Mouse (Mus musculus) heart, postnatal 36 days (tissue): ENCODE data around the gene Nr1h4. TPM values are rescaled to one million over a fixed set of nuclear protein-coding genes. Genes with fewer than 3 reads are reported as not detected.

Experiments used
- DNase-seq, 2 experiments: peaks; one replicate each; pipeline ENCODE4 v3.0.0; 2021 to 2022
- intact Hi-C: fragments of 180-260 bp; cut with DNase I; formaldehyde crosslinking; loops from one replicate; pipeline ENCODE4 v1.15.1; 2025
- total RNA-seq, 2 experiments: library from RNA; stranded (reverse); gene quantifications; 2 replicates each; pipeline ENCODE4 v1.2.3; 2021

Gene Nr1h4
- total RNA-seq, 2 experiments from 2014 or later: 0.43 to 0.64 TPM

DNA sequence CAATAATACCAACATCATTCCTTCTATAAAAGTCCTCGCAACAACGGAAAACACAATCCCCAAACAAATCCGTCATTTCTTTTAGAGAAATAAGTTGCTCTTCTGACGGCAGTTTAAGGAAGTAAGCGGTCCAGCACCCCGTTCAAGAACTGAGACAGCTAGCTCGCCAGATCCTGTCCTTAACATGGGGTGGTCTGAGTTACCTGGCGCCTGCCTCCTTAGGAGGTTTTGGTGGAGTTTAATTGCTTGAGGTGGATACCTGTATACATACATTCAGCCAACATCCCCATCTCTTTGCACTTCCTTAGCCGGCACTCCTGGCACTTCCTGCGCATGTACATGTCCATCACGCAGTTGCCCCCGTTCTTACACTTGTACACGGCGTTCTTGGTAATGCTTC is 50.3 kb downstream of the Nr1h4 start:
- intact Hi-C loops: no loop called here

GRCm38 (mm10) chr10:89482142-89482681 is 51.2 kb downstream of the Nr1h4 start:
- DNase-seq: no peak
- intact Hi-C loops: no loop called here

More for the DNA sequence above, 50.3 kb downstream of the Nr1h4 start:
- DNase-seq: no peak

GRCm38 (mm10) chr10:89481638-89482037 is 51.7 kb downstream of the Nr1h4 start:
- DNase-seq: no peak
- intact Hi-C loops: no loop called here

DNA sequence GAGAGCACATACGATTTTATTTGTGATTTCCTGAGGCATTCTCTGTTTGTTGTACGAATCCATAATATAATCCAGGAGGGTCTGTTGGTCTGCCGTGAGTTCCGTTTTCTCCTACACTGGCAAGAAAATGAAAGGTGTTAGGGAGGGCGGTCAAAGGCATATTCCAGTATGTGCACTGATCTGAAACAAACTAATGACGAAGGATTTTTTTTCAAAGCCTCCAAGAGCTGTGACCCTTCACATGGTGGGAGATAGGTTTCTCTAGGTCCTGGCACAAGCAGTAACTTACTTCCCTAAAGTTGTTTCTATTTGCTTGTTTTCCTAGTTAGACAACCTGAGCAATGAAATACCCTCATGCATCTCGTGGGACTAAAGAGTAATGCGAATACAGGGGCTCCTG is 54.6 kb downstream of the Nr1h4 start:
- no peak for DNase-seq
- intact Hi-C loops: no loop called here

- intact Hi-C loops: no loop called here
- DNase-seq: no peak
Measured at GRCm38 (mm10) chr10:89470596-89471353, 62.6 kb downstream of the Nr1h4 start.

DNA sequence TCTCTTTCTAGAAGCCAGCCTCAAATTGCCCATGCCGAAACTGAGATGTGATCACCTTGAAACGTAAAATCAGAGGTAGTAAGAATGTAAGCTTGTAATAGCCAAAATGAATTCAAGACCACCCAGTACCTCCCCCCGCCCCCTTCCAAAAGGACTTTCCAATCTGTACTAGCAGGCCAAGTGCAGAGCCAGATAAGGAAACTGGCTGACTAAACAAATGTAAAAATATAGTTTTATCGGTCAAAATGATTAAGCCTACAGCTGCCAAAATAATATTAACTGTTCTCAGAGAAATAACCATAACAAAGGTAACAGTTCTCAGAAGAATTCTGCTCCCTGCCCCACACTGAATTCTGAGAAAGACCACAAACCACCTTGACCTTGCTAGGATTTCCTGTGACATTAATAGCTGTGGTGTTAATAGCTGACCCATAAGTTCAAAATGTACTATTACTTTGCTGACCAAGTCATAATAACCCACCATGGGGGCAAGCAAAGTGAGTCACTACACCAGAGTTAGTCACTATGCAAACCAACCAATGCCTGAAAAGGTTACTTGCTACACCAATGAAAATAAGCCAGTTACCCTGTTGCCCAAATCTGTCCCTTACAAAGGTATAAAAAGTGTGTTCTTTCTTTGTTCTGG is 68.5 kb downstream of the Nr1h4 start:
- no peak for DNase-seq
- intact Hi-C loops: loop anchor here (5.0 to 10.0 kb wide), 2 partner anchors 357 to 580 kb away; no protein-coding TSS in a partner anchor

DNA sequence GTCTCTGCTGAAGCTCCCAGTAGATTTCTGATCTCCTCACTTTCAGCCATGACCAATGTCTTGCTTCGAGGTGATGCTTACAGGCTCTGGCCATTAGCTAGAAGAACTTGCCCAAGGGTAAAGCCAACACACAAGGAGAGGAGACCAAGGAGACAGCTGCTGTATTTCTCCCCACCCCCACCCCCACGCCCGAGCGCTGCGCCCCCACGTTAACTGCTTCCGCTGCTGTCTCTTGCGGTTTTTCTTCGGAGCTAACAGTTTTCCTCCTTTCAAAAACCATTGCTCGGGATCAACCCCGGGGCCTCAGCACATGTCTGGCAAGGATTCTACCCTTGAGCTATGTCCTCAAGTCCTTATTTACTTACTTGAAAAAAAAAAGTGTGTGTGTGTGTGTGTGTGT is 70.5 kb downstream of the Nr1h4 start:
- DNase-seq: no peak
- intact Hi-C loops: loop anchor here (1.0 to 10.0 kb wide), 3 partner anchors 167 to 582 kb away; no protein-coding TSS in a partner anchor

- peak; percentile 74 to 75 for DNase-seq
- intact Hi-C loops: loop anchor here (1.0 to 10.0 kb wide), 3 partner anchors 168 to 583 kb away; no protein-coding TSS in a partner anchor
Measured at GRCm38 (mm10) chr10:89461856-89462507, 71.4 kb downstream of the Nr1h4 start.

GRCm38 (mm10) chr10:89460972-89461371 is 72.4 kb downstream of the Nr1h4 start:
- no peak for DNase-seq
- intact Hi-C loops: loop anchor here (5.0 to 10.0 kb wide), 2 partner anchors 361 to 584 kb away; no protein-coding TSS in a partner anchor

DNA sequence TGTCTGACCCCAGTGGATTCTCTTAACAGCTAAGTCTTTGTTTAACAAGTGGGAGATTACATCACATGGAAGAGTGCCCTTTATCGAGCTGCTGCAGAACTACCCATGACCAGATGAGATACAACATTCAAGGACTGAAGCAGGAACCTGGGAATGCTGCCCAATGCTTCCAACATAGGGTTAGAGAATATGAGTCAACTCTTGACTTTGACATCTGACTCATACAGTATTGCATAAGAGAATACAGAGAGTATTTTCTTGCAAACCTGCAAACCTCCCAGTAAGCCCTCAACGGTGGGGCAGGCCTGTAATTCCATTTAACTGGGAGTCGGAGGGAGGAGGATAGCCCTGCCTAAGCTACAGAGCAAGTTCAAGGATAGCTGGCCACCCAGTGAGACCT is 74.6 kb downstream of the Nr1h4 start:
- intact Hi-C loops: no loop called here
- peak in 1 of 2 experiments; percentile 20 for DNase-seq

DNA sequence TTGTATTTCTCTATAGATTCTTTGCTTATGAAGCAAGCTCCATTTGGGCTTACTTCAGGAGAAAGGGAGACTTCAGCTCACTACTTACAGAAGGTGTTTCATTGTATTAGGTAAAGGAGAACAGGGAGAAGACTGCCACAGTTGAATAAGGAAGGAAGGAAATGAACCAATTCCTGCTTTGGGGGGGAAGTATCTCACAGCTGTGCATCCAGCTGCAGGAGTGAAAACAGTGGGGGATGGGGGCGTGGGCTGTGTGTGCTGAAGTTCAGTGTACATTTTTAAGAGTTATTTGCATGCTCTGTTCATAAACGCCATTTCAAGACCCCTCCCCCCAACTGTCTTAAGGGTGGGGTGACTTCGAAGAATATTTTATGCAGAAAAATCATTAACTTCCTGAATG is 79.6 kb downstream of the Nr1h4 start:
- intact Hi-C loops: no loop called here
- DNase-seq: no peak

DNA sequence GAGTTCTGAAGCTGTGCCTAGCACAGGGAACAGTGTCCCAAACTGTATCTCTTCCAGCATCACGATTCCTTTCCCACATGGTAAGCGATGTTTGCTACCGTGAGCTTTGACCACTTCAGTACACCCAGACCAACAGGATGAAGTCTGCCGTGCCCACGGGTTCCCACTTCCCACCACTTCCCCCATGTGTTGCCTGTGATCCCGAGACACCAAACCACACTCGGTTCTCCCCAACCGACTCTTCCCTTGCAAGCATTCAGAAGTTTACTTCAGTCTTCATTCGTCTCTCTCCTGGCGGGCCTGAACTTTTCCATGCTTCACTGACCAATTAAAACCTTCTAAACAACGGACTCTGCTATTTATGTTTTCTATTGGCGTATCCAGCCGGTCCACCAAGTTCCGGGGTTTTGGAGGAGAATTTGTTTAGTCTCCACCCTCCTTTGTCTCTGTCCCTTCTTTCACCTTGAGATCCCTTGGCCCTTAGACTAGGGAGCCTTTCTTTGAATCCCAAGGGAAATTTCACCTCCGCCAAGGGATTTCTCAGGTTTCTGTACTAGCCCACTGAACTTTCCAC is 80.2 kb downstream of the Nr1h4 start:
- DNase-seq: no peak
- intact Hi-C loops: no loop called here

DNA sequence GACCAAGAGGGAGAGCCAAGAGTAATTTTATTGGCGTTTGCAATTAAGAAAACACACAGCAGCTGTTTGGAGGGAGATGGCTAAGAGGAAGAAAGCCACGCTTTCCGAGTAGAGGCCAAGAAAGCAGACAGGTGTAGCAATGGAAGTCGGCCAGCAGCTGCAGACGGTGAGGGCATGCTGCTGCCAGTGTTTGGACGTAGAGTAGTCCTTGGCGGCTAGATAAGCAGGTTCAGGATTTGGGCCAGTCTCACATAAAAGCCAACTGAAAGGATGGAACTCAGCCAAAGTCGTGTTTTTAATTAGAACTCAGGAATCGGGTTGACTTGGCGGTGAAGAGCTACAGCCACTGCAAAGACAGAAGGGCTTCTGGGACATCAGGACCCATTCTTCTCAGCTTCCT is 83.0 kb downstream of the Nr1h4 start:
- peak in 1 of 2 experiments; percentile 16 for DNase-seq
- intact Hi-C loops: no loop called here

DNA sequence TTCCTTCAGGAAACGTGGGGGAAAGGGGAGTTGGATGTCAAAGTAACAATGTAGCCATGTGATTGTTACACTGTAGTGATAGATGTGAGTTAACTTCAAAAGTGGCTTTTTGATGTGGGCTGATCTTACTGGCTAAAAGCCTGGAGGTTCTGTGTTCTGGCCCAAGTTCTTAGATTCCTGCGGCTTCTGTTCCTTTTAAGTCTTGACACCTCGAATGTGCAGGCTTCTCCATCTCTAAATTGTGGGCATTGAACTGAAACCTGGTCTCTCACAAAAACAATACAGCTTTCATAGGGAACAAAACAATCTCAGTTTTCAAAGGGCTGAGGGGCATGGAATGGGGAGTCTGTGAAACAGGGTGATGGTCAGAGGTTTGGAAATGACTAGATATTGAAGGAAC is 89.0 kb downstream of the Nr1h4 start:
- intact Hi-C loops: loop anchor here (10.0 kb wide), 1 partner anchor 290 kb away; the partner anchor contains the start of gene Actr6
- no peak for DNase-seq

GRCm38 (mm10) chr10:89443623-89444151 is 89.7 kb downstream of the Nr1h4 start, which contains the start of gene Gas2l3:
TSS of gene Gas2l3 (minus strand) at chr10:89443967.
- DNase-seq: peak; percentile 82 to 83
- intact Hi-C loops: loop anchor here (10.0 kb wide), 1 partner anchor 291 kb away; the partner anchor contains the start of gene Actr6

GRCm38 (mm10) chr10:89443115-89443622 is 90.2 kb downstream of the Nr1h4 start:
- intact Hi-C loops: loop anchor here (10.0 kb wide), 1 partner anchor 292 kb away; the partner anchor contains the start of gene Actr6
- DNase-seq: peak in 1 of 2 experiments; percentile 13

GRCm38 (mm10) chr10:89442640-89443039 is 90.7 kb downstream of the Nr1h4 start:
- intact Hi-C loops: loop anchor here (10.0 kb wide), 1 partner anchor 292 kb away; the partner anchor contains the start of gene Actr6
- DNase-seq: no peak

DNA sequence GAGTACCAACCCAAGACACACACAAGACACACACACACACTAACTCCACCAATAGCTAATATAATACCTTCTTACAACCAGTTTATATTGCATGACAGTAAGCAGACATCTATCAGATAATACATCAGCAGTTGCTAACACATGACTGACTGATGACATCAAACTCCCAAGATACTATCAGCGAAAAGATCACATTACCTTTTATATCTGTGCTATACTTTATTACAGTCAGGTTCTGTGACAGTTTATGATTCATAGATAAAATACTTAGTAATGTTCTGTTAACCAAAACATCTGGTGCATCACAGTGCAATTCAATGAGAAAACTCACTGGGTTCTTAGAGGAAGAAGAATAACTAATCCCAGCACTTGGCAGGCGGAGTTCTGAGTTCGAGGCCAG is 91.4 kb downstream of the Nr1h4 start:
- intact Hi-C loops: loop anchor here (10.0 kb wide), 1 partner anchor 293 kb away; the partner anchor contains the start of gene Actr6
- no peak for DNase-seq

- DNase-seq: no peak
- intact Hi-C loops: no loop called here
Measured at GRCm38 (mm10) chr10:89439380-89439779, 94.0 kb downstream of the Nr1h4 start.

- intact Hi-C loops: no loop called here
- DNase-seq: peak in 1 of 2 experiments; percentile 37
Measured at GRCm38 (mm10) chr10:89437996-89438395, 95.4 kb downstream of the Nr1h4 start.
